Mouse (Mus musculus) liver, embryonic 14.5 days (tissue): Measurements from ENCODE around the gene Atp8a2. TPM values are rescaled to one million over a fixed set of nuclear protein-coding genes. Genes with fewer than 3 reads are reported as not detected.

Source experiments
- ATAC-seq: fragments of 200-750 bp; cut with Nextera tagmentation; 2 replicates; pipeline ENCODE4 v1.8.0; 2017; ENCODE audit warnings: moderate number of reproducible peaks, mild to moderate bottlenecking, moderate library complexity; ENCODE audit not compliant: insufficient read depth
- DNase-seq, 3 experiments: peaks; one replicate each; pipeline ENCODE4 v3.0.0-alpha.2; 2012 to 2013; ENCODE audit warnings: low read depth in 3 of 3, low spot score in 3 of 3
- H3K27ac ChIP-seq: fragments of 300-500 bp; sonication (generic); 2 replicates; pipeline ENCODE4 v1.5.1; 2014; ENCODE audit warnings: moderate library complexity, mild to moderate bottlenecking, control low read depth, inconsistent platforms
- H3K27me3 ChIP-seq: fragments of 300-500 bp; sonication (generic); 2 replicates; pipeline ENCODE4 v1.6.1; 2014; ENCODE audit warnings: mild to moderate bottlenecking, low read length, moderate library complexity; ENCODE audit not compliant: control insufficient read depth, insufficient read depth
- H3K36me3 ChIP-seq: fragments of 300-500 bp; sonication (generic); replicated peaks from 2 replicates; pipeline ENCODE4 v1.6.1; 2014; ENCODE audit warnings: low read depth; ENCODE audit not compliant: control insufficient read depth, insufficient read depth
- H3K4me1 ChIP-seq, 2 experiments: fragments of 200-500 bp in 1 of 2; fragments of 300-500 bp in 1 of 2; sonication (generic) in 1 of 2; replicated peaks; 2 replicates each; pipeline ENCODE4 v1.6.1; 2012 to 2014; ENCODE audit warnings: antibody characterized with exemption in 1 of 2, inconsistent platforms in 1 of 2, low read length in 1 of 2; ENCODE audit not compliant: control insufficient read depth in 2 of 2, insufficient read depth in 2 of 2
- H3K4me2 ChIP-seq: fragments of 300-500 bp; sonication (generic); 2 replicates; pipeline ENCODE4 v1.6.1; 2014; ENCODE audit warnings: low read depth, mild to moderate bottlenecking, control low read depth, moderate library complexity
- H3K4me3 ChIP-seq, 2 experiments: fragments of 200-500 bp in 1 of 2; fragments of 300-500 bp in 1 of 2; sonication (generic) in 1 of 2; 2 replicates each; pipeline ENCODE4 v1.5.1; 2012 to 2014; ENCODE audit warnings: low read depth in 2 of 2, low read length in 2 of 2, mild to moderate bottlenecking in 2 of 2, control low read depth in 1 of 2, inconsistent platforms in 1 of 2, moderate library complexity in 1 of 2; ENCODE audit not compliant: insufficient read depth in 1 of 2
- H3K9ac ChIP-seq: fragments of 300-500 bp; sonication (generic); replicated peaks from 2 replicates; pipeline ENCODE4 v1.6.1; 2014; ENCODE audit warnings: mild to moderate bottlenecking, control low read depth, moderate library complexity
- H3K9me3 ChIP-seq: fragments of 300-500 bp; sonication (generic); 2 replicates; pipeline ENCODE4 v1.6.1; 2016; ENCODE audit warnings: low read length, mixed read lengths; ENCODE audit not compliant: control insufficient read depth
- CTCF ChIP-seq: IDR thresholded peaks from 2 replicates; pipeline ENCODE4 v1.5.1; 2016; ENCODE audit warnings: antibody characterized with exemption, low read depth, control low read depth
- EP300 ChIP-seq: IDR thresholded peaks from 2 replicates; pipeline ENCODE4 v1.6.1; 2016; ENCODE audit warnings: antibody characterized with exemption, low read depth
- WGBS: fragments of 180-500 bp; shearing (Covaris S2); extraction: QIAGEN DNeasy Blood & Tissue Kit; methylation state at CpG from one replicate; pipeline ENCODE4 v1.1.7; 2014; ENCODE audit not compliant: insufficient replicate concordance; 5-methylcytosine and 5-hydroxymethylcytosine counted together
- polyA plus RNA-seq, 2 experiments: library from polyadenylated mRNA; depleted of rRNA in 1 of 2; stranded (reverse) in 1 of 2; unstranded in 1 of 2; fragments of >200 nt; fragmentation: Nextera tagmentation in 1 of 2; extraction: Ambion mirVana in 1 of 2; gene quantifications; 2 replicates each; pipeline versions ENCODE4 v1.2.1 to v1.2.3; 2012 to 2014

The Atp8a2 gene
- polyA plus RNA-seq, 2 experiments = 0.51 to 1.8 TPM

DNA sequence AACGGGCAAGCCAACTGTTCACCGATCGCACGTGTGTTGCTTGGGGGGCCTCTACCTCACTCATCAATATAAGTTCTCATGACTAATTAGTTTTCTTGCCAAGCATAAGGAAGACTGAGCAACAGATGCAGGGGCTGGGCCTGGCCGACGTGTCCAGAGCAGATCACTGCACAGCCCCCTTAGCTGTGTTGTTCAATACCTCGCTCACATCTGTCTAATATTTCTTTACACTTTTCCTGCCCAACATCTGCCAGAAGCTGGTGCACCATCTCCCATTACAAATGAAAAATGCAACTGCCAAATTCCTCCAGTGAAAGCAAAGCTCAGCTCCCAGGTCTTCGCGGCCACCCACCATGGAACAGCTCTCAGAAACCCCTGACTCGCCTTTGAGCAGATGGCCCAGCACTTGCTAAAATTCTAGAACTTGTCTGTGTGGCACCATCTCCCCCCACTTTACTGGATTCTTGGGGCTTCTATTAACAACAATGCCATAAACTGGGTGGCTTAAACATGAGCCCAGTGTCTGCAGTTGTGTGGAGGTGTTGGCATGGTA lies 313.4 kb downstream of the Atp8a2 start:
- H3K9me3 ChIP-seq = no peaks in the 10 kb centered on the region
- 72% methylated on average over 10 of the region's 10 CpGs for WGBS
- DNase-seq (no peak), ATAC-seq (no peak)
- no peaks in the 10 kb centered on the region for H3K27me3 ChIP-seq
- H3K36me3 ChIP-seq = no peaks in the 10 kb centered on the region
- no peak overlapping the region for H3K4me2 ChIP-seq
- no peak overlapping the region for H3K9ac ChIP-seq
- no peak overlapping the region for H3K4me3 ChIP-seq
- TF ChIP-seq EP300 (no peak), CTCF (no peak)
- H3K27ac ChIP-seq = no peak overlapping the region
- H3K4me1 ChIP-seq = no peaks in the 10 kb centered on the region

- Histone ChIP-seq H3K4me2 (no peak overlapping the region), H3K9me3 (no peaks in the 10 kb centered on the region), H3K4me3 (no peak overlapping the region), H3K9ac (no peak overlapping the region), H3K36me3 (no peaks in the 10 kb centered on the region), H3K4me1 (no peaks in the 10 kb centered on the region), H3K27me3 (no peaks in the 10 kb centered on the region), H3K27ac (no peak overlapping the region)
- 39% methylated on average over 3 of the region's 3 CpGs for WGBS
- no peak for TF ChIP-seq EP300
- TF ChIP-seq CTCF = no peak
- ATAC-seq = no peak
- DNase-seq = peak in 1 of 3 experiments; percentile 1
Measured at GRCm38 (mm10) chr14:59880829-59881228, 316.1 kb downstream of the Atp8a2 start.

- TF ChIP-seq CTCF (no peak), EP300 (no peak)
- H3K36me3 ChIP-seq = no peaks in the 10 kb centered on the region
- no peaks in the 10 kb centered on the region for H3K4me1 ChIP-seq
- no peak overlapping the region for H3K27ac ChIP-seq
- no peaks in the 10 kb centered on the region for H3K9me3 ChIP-seq
- no peak for ATAC-seq
- DNase-seq = no peak
- H3K4me3 ChIP-seq = no peak overlapping the region
- H3K9ac ChIP-seq = no peak overlapping the region
- H3K4me2 ChIP-seq = no peak overlapping the region
- WGBS = 60% methylated on average over 3 of the region's 3 CpGs
- no peaks in the 10 kb centered on the region for H3K27me3 ChIP-seq
Measured at GRCm38 (mm10) chr14:59878248-59878647, 318.7 kb downstream of the Atp8a2 start.

DNA sequence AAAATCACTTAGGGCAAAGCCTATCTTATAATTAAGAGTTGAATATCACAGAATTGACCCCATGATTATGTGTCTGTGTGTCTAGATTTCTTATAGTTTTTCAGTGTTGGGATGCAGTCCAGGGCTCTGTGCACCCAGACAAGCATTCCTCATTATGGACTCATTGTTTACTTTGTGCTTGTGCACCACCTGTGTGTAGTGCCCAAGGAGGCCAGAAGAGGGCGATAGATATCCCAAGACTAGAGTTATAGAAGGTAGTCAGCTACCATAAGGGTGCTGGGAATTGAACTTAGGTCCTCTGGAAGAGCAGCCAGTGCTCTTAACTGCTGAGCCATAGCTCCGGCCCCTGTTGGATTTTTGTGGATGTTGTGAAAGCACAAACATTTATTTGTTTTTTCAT lies 320.5 kb downstream of the Atp8a2 start:
- Histone ChIP-seq H3K9me3 (no peaks in the 10 kb centered on the region), H3K36me3 (no peaks in the 10 kb centered on the region), H3K4me3 (no peak overlapping the region), H3K27me3 (no peaks in the 10 kb centered on the region), H3K4me2 (no peak overlapping the region), H3K27ac (no peak overlapping the region), H3K9ac (no peak overlapping the region), H3K4me1 (no peaks in the 10 kb centered on the region)
- TF ChIP-seq CTCF = peak; percentile 27; the same call in 1 of the 2 replicates
- no peak for TF ChIP-seq EP300
- WGBS = 47% methylated on average over 2 of the region's 2 CpGs
- no peak for ATAC-seq
- DNase-seq = no peak

DNA sequence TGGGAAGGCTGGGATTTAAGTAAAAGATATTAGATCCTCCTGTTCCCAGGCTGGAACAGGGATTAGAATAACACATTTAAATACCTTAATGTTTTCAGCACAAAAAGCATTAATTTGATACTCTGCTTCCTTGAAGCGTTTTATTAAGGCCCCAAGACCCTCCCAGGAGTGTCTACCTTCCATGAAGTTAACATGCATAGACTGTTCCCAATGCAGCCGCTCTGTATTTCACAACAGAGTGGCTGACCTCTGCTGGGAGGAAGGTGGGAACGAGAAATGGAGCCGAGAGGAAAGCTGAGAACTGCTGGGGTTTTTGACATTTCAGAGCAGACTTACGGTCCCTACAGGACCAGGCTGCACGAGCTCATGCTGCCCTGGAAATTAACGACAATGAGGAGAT lies 328.6 kb downstream of the Atp8a2 start:
- H3K4me3 ChIP-seq = no peak overlapping the region
- no peak overlapping the region for H3K4me2 ChIP-seq
- peaks cover 0 to 3% of the 10 kb centered on the region in 2 experiments; a peak in 2 of 4 replicates for H3K4me1 ChIP-seq
- no peaks in the 10 kb centered on the region for H3K27me3 ChIP-seq
- no peak overlapping the region for H3K9ac ChIP-seq
- no peak for DNase-seq
- no peaks in the 10 kb centered on the region for H3K36me3 ChIP-seq
- WGBS = 71% methylated on average over 7 of the region's 7 CpGs
- no peak overlapping the region for H3K27ac ChIP-seq
- no peak for ATAC-seq
- no peak for TF ChIP-seq CTCF
- TF ChIP-seq EP300 = no peak
- no peaks in the 10 kb centered on the region for H3K9me3 ChIP-seq
